Mouse (Mus musculus): ENCODE data around the gene Ywhae. TPM values are rescaled to one million over a fixed set of nuclear protein-coding genes. Genes with fewer than 3 reads are reported as not detected.
"Not testable (repeated sequence)": the region's sequence is repeated elsewhere in the genome, so short reads cannot be mapped to it uniquely, and the experiment has no call there.

Ywhae gene
- 1,361 and 1,417 TPM in 2 replicates for polyA plus RNA-seq (2015; fragmentation: Nextera tagmentation; extraction: Ambion mirVana)

DNA sequence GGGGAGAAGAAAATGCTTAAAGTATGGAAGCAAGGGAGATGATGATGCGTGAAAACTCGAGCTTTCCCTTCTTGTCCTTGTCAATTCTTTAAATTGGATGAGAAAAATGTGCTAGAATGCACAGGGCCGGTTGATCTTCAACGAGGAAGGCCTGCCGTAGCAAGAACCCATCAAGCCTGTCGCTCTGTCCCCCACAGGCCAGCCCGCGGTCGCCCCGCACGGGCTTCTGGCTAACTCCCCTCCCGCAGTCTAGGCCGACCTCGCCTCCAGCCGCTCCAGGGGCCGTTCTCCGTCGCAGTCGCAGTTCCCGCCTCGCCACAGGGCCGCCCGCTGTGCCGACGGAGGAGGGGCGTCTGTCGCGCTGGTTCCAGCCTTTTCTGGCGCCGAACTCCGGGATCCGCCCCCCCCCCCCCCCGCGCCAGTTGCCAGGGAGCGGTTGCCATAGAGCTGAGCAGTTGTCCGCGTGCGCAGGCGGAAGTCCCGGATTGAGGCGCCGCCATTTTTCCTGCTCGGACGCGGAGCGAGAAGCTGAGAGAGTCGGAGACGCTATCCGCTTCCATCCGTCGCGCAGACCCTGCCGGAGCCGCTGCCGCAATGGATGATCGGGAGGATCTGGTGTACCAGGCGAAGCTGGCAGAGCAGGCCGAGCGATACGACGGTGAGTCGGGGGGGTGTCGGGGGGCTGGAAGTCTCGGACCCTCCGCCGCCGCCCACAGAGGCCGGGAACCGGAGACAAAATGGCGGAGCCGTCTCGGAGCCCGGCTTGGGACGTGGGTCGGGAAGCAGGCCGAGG is at the start of gene Ywhae:
Gene Ywhae, plus strand, starts transcription at position 436 of the 793 bp plus-strand sequence.
- H3K27me3 ChIP-seq, result no peaks in the 10 kb centered on the region
- H3K36me3 ChIP-seq, result no peaks in the 10 kb centered on the region
- peak within 1 kb of the TSS; percentile 59 for H3K4me3 ChIP-seq
- peak within 1 kb of the TSS; percentile 68 for H3K4me2 ChIP-seq (replicated peaks)
- under 1% methylated on average over 65 of the region's 76 CpGs for WGBS
- peak within 1 kb of the TSS; percentile 98 for H3K27ac ChIP-seq (replicated peaks)
- peak; percentile 95 for ATAC-seq (replicated peaks)
- peaks cover 43% of the 10 kb centered on the region for H3K4me1 ChIP-seq
- H3K9ac ChIP-seq (replicated peaks), result peak within 1 kb of the TSS; percentile 99
- H3K9me3 ChIP-seq, result no peaks in the 10 kb centered on the region

DNA sequence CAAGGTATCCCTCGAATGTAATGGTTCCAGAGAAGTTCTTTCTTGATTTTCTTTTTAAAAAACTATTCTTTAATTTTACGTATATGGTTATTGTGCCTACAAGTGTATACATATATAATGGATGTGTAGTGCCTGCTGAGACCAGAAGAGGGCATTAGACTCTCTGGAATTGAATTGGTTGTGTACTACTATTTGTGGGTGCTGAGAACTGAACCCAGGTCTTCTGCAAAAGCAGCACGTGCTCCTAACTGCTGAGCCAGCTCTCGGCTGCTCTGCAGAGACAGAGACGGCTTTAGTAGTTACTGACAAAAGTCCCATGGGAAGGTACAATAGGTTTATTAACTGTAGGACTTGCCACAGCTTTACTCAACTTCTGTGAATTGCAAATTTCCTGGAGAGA is 48.2 kb upstream of the Ywhae start:
- no peak overlapping the region for H3K9ac ChIP-seq (replicated peaks)
- H3K9me3 ChIP-seq, result no peaks in the 10 kb centered on the region
- no peaks in the 10 kb centered on the region for H3K27me3 ChIP-seq
- H3K4me3 ChIP-seq, result no peak overlapping the region
- no peak overlapping the region for H3K4me2 ChIP-seq (replicated peaks)
- ATAC-seq (replicated peaks), result no peak
- peaks cover 8% of the 10 kb centered on the region for H3K36me3 ChIP-seq
- no peak overlapping the region for H3K27ac ChIP-seq (replicated peaks)
- WGBS, result 93% methylated on average over 5 of the region's 5 CpGs
- peaks cover 18% of the 10 kb centered on the region for H3K4me1 ChIP-seq

DNA sequence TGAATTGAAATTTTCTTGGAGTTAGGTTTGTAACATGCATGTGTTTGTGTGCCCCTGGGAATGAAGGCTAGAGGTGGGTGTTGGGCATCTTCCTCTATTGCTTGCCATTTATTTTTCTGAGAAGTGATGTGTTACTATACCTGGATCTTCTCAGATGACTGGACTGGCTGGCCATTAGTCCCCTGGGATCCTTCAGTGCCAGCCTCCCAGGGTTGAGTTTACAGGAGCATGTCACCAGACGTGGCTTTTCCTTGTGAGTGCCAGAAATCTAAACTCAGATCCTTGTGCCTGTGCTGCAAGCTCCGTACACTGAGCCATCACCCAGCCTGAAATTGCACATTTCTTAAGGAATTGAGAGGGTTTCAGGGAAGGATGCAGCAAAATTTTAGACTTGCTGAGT is 47.7 kb upstream of the Ywhae start:
- 92% methylated on average over 2 of the region's 2 CpGs for WGBS
- H3K9ac ChIP-seq (replicated peaks), result no peak overlapping the region
- H3K4me1 ChIP-seq, result peaks cover 16% of the 10 kb centered on the region
- H3K9me3 ChIP-seq, result no peaks in the 10 kb centered on the region
- H3K36me3 ChIP-seq, result peaks cover 8% of the 10 kb centered on the region
- H3K27ac ChIP-seq (replicated peaks), result no peak overlapping the region
- H3K27me3 ChIP-seq, result no peaks in the 10 kb centered on the region
- H3K4me3 ChIP-seq, result no peak overlapping the region
- no peak for ATAC-seq (replicated peaks)
- H3K4me2 ChIP-seq (replicated peaks), result no peak overlapping the region

DNA sequence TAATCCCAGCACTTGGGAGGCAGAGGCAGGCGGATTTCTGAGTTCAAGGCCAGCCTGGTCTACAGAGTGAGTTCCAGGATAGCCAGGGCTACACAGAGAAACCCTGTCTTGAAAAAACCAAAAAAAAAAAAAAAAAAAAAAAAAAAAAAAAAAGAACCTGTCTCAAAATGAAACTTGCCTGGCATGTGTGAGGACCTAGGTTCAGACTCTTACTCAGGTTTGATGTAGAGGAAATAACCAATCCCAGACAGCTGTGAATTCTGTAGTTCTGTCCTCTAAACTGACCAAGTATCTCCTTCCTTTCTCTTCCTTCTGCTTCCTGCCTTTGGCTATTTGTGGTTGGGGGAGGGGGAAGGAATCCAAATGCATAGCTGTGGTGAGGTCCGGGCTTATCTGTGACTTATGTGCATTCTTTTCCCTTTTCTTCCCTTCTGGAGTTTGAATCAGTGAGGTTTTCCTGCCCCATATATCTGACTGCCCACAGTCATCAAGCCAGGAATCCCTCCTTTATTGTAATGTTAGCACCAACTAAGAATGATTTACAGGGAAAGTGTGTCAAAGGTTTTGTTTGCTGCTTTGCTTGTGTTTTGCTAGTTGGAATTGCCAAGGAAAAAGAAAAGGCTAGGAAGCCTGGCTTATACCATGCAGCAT is 45.2 kb upstream of the Ywhae start:
- ATAC-seq (replicated peaks), result no peak
- Histone ChIP-seq H3K4me3 (no peak overlapping the region), H3K9ac (replicated peaks) (no peak overlapping the region), H3K36me3 (peaks cover 13% of the 10 kb centered on the region), H3K4me2 (replicated peaks) (no peak overlapping the region), H3K27me3 (no peaks in the 10 kb centered on the region), H3K4me1 (no peaks in the 10 kb centered on the region), H3K9me3 (no peaks in the 10 kb centered on the region), H3K27ac (replicated peaks) (no peak overlapping the region)
- WGBS, result 89% methylated on average over 2 of the region's 2 CpGs

DNA sequence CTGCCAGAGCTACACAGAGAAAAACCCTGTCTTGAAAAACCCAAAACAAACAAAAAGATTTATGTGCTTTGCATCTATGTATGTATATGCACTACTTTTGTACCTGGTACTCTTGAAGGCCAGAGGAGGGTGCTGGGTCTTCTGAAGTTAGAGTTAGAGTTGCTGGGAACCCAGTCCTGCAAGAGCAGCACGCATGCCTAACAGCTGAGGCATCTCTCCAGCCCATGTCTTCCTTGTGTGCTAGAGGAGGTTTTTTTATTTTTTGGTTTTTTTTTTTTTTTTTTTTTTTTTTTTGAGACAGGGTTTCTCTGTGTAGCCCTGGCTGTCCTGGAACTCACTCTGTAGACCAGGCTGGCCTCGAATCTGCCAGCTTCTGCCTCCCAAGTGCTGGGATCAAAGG is 44.5 kb upstream of the Ywhae start:
- WGBS, result 96% methylated on average over 2 of the region's 2 CpGs
- H3K9ac ChIP-seq (replicated peaks), result no peak overlapping the region
- no peaks in the 10 kb centered on the region for H3K27me3 ChIP-seq
- no peak for ATAC-seq (replicated peaks)
- no peak overlapping the region for H3K4me2 ChIP-seq (replicated peaks)
- peaks cover 16% of the 10 kb centered on the region for H3K36me3 ChIP-seq
- H3K4me3 ChIP-seq, result no peak overlapping the region
- H3K27ac ChIP-seq (replicated peaks), result no peak overlapping the region
- no peaks in the 10 kb centered on the region for H3K4me1 ChIP-seq
- no peaks in the 10 kb centered on the region for H3K9me3 ChIP-seq

DNA sequence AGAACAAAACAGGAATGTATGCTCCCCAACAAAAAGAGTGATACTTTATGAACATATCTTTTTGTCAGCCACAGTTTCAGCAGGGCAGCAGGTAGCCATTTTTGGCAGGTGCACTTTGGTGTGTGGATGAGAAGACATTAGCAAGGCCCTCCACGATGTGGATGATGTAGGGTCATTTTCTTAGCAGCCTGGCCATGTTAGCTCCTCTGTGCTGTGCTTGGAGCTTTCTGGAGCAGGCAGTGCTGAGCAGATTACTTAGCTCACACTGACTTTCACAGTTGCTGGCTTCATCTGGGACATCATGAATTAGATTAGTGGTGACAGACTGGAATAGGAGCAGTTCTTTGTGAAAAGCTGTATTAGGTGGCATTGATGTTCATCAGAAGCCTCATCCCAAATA is 42.7 kb upstream of the Ywhae start:
- no peaks in the 10 kb centered on the region for H3K4me1 ChIP-seq
- no peak overlapping the region for H3K9ac ChIP-seq (replicated peaks)
- WGBS, result 89% methylated on average over 1 of the region's 1 CpGs
- no peak overlapping the region for H3K4me3 ChIP-seq
- no peaks in the 10 kb centered on the region for H3K9me3 ChIP-seq
- no peak overlapping the region for H3K27ac ChIP-seq (replicated peaks)
- peaks cover 28% of the 10 kb centered on the region for H3K36me3 ChIP-seq
- ATAC-seq (replicated peaks), result no peak
- H3K4me2 ChIP-seq (replicated peaks), result no peak overlapping the region
- no peaks in the 10 kb centered on the region for H3K27me3 ChIP-seq

DNA sequence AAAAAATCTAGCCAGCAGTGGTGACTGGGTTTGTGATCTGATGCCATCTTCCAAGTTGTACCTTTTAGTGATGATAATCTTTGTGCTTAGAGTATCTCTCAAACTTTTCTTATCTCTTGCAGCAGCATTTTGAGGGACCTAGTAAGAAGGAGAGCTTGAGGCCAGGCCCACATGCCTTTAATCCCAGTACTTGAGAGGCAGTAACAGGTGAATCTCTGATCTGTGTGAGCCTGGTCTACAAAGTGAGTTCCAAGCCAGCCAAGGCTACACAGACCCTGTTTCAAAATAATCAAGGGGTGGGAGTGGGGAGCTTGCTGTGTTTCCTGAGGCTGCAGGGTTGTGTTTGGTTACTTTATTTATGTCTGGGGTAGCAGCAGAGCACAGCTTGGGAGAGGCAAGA is 41.6 kb upstream of the Ywhae start:
- H3K27me3 ChIP-seq, result no peaks in the 10 kb centered on the region
- no peaks in the 10 kb centered on the region for H3K4me1 ChIP-seq
- no peak overlapping the region for H3K4me3 ChIP-seq
- H3K9ac ChIP-seq (replicated peaks), result no peak overlapping the region
- H3K4me2 ChIP-seq (replicated peaks), result no peak overlapping the region
- H3K36me3 ChIP-seq, result peaks cover 30% of the 10 kb centered on the region
- H3K27ac ChIP-seq (replicated peaks), result no peak overlapping the region
- no peaks in the 10 kb centered on the region for H3K9me3 ChIP-seq
- no peak for ATAC-seq (replicated peaks)

DNA sequence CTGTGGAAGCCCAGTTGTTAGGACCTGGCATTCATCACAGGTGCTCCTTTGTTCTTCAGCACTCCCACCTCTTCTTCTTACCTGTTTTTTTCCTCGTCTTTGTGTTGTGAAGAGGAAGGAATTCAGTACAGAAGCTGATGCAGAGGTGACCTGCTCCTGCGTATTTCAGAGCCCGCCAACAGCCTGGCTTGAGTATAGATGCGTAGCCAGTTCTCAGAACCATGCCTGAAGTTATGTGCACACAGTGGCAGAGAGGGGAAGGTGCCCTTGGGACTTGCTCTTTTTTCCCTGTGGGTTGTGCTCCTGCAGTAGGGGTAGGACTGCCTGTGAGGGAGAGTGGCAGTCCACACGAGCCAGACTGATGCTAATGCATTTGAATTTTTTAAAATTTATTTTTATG is 39.1 kb upstream of the Ywhae start:
- H3K4me3 ChIP-seq, result no peak overlapping the region
- no peak overlapping the region for H3K27ac ChIP-seq (replicated peaks)
- no peak overlapping the region for H3K4me2 ChIP-seq (replicated peaks)
- WGBS, result 95% methylated on average over 5 of the region's 5 CpGs
- no peak overlapping the region for H3K9ac ChIP-seq (replicated peaks)
- H3K36me3 ChIP-seq, result peaks cover 48% of the 10 kb centered on the region
- no peaks in the 10 kb centered on the region for H3K27me3 ChIP-seq
- ATAC-seq (replicated peaks), result no peak
- H3K9me3 ChIP-seq, result no peaks in the 10 kb centered on the region
- no peaks in the 10 kb centered on the region for H3K4me1 ChIP-seq

DNA sequence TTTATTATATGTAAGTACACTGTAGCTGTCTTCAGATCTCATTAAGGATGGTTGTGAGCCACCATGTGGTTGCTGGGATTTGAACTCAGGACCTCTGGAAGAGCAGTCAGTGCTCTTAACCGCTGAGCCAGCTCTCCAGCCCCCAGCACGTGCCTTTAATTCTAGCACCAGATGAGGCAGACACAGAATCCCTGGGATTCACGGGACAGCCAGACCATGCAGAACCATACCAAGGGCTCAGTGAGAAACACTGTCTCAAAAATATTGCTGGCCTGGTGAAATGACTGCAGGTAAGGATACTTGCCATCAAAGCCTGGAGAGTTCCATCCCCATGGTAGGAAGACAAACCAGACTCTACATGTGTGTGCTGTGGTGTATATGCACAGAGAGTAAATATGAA is 35.2 kb upstream of the Ywhae start:
- not testable (repeated sequence) for H3K4me2 ChIP-seq (replicated peaks)
- 97% methylated on average over 3 of the region's 3 CpGs for WGBS

DNA sequence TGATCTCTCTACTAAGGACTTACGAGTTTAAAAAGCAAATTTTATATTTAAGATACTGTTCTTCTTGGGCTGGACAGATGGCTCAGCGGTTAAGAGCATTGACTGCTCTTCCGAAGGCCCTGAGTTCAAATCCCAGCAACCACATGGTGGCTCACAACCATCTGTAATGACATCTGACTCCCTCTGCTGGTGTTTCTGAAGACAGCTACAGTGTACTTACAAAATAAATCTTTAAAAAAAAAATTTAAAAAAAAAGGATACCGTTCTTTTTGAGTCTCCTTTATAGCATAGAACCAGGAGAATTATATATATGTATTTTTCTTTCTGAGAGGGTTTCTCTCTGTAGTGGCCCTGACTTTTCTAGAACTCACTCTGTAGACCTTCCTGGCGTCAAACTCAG is 32.1 kb upstream of the Ywhae start:
- WGBS, result 96% methylated on average over 5 of the region's 5 CpGs
- Histone ChIP-seq H3K4me2 (replicated peaks) (no peak overlapping the region), H3K36me3 (peaks cover 65% of the 10 kb centered on the region), H3K27me3 (no peaks in the 10 kb centered on the region), H3K4me1 (no peaks in the 10 kb centered on the region), H3K27ac (replicated peaks) (no peak overlapping the region), H3K4me3 (no peak overlapping the region), H3K9me3 (no peaks in the 10 kb centered on the region), H3K9ac (replicated peaks) (no peak overlapping the region)
- ATAC-seq (replicated peaks), result no peak

More for the DNA sequence above, 35.2 kb upstream of the Ywhae start:
- H3K27me3 ChIP-seq; ATAC-seq (replicated peaks); H3K4me1 ChIP-seq; H3K9me3 ChIP-seq; H3K9ac ChIP-seq (replicated peaks); H3K4me3 ChIP-seq; H3K27ac ChIP-seq (replicated peaks): not testable (repeated sequence)
- peaks cover 70% of the 10 kb centered on the region for H3K36me3 ChIP-seq

DNA sequence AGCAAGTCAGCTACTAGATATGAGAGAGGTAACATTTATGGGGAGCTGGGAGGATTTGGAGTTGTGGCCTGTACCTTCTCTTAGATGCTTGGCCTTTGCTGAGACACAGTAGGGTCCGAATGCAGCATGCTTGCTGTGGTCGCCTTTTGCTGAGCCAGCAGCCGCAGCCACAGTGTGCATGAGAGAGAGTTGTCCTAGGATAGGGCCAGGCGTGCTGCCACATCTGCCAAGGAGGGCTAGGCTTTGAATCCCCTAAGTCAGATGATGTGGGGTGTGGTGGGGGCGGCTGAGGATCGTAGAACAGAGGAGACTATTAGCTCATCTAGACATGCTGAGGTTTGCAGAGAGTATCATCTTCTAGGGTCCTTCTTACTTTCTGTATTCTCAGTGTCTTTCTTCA is 29.9 kb upstream of the Ywhae start:
- WGBS, result 93% methylated on average over 6 of the region's 6 CpGs

DNA sequence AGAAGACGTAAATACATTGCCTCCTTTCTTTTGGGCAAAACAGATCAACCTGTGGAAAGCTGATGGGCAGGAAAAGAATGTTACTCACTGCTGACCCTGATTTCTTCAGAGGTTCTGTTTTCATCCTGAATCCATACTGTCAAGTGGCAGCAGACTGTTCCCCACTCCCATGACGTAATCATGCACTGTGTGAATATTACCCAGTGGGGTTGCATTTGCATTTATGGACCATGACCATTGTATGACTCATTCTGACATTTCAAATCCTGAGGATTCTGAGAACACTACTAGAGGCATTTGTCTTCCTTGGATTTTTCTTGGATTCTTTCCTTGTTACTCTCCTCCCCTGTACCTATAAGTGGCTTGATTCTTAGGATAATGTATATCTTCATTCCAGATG is 28.9 kb upstream of the Ywhae start:
- ATAC-seq (replicated peaks), result no peak
- Histone ChIP-seq H3K27ac (replicated peaks) (no peak overlapping the region), H3K4me3 (no peak overlapping the region), H3K36me3 (peaks cover 58% of the 10 kb centered on the region), H3K4me2 (replicated peaks) (no peak overlapping the region), H3K27me3 (no peaks in the 10 kb centered on the region), H3K4me1 (no peaks in the 10 kb centered on the region), H3K9me3 (no peaks in the 10 kb centered on the region), H3K9ac (replicated peaks) (no peak overlapping the region)
- WGBS, result 93% methylated on average over 2 of the region's 2 CpGs

More for the DNA sequence above, 29.9 kb upstream of the Ywhae start:
- H3K4me3 ChIP-seq, result no peak overlapping the region
- peaks cover 65% of the 10 kb centered on the region for H3K36me3 ChIP-seq
- H3K9me3 ChIP-seq, result no peaks in the 10 kb centered on the region
- no peak overlapping the region for H3K9ac ChIP-seq (replicated peaks)
- H3K27me3 ChIP-seq, result no peaks in the 10 kb centered on the region
- no peak for ATAC-seq (replicated peaks)
- no peak overlapping the region for H3K4me2 ChIP-seq (replicated peaks)
- no peak overlapping the region for H3K27ac ChIP-seq (replicated peaks)
- H3K4me1 ChIP-seq, result no peaks in the 10 kb centered on the region
